Mouse (Mus musculus) limb, embryonic 15.5 days (tissue): ENCODE data around the gene Ccl27b. TPM values are rescaled to one million over a fixed set of nuclear protein-coding genes. Genes with fewer than 3 reads are reported as not detected.
"Not testable (repeated sequence)": the region's sequence is repeated elsewhere in the genome, so short reads cannot be mapped to it uniquely, and the experiment has no call there.

Experiments
- ATAC-seq: fragments of 200-750 bp; cut with Nextera tagmentation; 2 replicates; pipeline ENCODE4 v1.8.0; 2017; ENCODE audit warnings: low read depth, moderate TSS enrichment; ENCODE audit not compliant: insufficient number of reproducible peaks, low FRiP score, low TSS enrichment
- H3K27ac ChIP-seq: fragments of 300-500 bp; sonication (generic); 2 replicates; pipeline ENCODE4 v1.5.1; 2015; ENCODE audit warnings: moderate library complexity, mild to moderate bottlenecking, inconsistent platforms
- H3K27me3 ChIP-seq: fragments of 300-500 bp; sonication (generic); 2 replicates; pipeline ENCODE4 v1.6.1; 2015; ENCODE audit warnings: inconsistent platforms
- H3K36me3 ChIP-seq: fragments of 300-500 bp; sonication (generic); 2 replicates; pipeline ENCODE4 v1.6.1; 2015; ENCODE audit warnings: inconsistent platforms
- H3K4me1 ChIP-seq: fragments of 300-500 bp; sonication (generic); 2 replicates; pipeline ENCODE4 v1.6.1; 2015; ENCODE audit warnings: inconsistent platforms
- H3K4me2 ChIP-seq: fragments of 300-500 bp; sonication (generic); 2 replicates; pipeline ENCODE4 v1.6.1; 2015; ENCODE audit warnings: mild to moderate bottlenecking, inconsistent platforms
- H3K4me3 ChIP-seq: fragments of 300-500 bp; sonication (generic); 2 replicates; pipeline ENCODE4 v1.5.1; 2015; ENCODE audit warnings: mild to moderate bottlenecking, inconsistent platforms
- H3K9ac ChIP-seq: fragments of 300-500 bp; sonication (generic); 2 replicates; pipeline ENCODE4 v1.6.1; 2015; ENCODE audit warnings: inconsistent platforms
- H3K9me3 ChIP-seq: fragments of 300-500 bp; sonication (generic); 2 replicates; pipeline ENCODE4 v1.6.1; 2016; ENCODE audit warnings: inconsistent platforms
- WGBS: fragments of 180-500 bp; shearing (Covaris S2); methylation state at CpG from one replicate; pipeline ENCODE4 v1.1.7; 2015; 5-methylcytosine and 5-hydroxymethylcytosine counted together
- polyA plus RNA-seq: library from polyadenylated mRNA; unstranded; fragments of >200 nt; fragmentation: Nextera tagmentation; extraction: Ambion mirVana; gene quantifications from 2 replicates; pipeline ENCODE4 v1.2.1, GENCODE M21; 2015

Gene Ccl27b
- not detected in 2 replicates for polyA plus RNA-seq

DNA sequence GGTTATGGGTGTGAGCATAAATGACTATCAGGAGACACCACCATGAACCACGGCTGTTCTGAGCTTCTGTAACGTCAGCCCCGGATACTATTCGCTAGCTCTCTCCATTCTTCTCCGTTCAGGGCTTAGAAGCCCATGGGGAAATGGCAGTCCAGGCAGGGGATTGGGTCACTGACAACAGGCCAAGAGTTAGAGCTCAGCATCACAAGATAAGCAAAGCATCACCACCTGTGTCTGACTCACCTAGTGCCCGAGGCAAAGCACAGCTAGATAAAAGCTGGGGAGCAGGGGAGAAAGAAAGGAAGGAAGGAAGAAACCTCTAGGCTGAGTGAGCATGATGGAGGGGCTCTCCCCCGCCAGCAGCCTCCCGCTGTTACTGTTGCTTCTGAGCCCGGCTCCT is at the start of gene Ccl27b:
Gene Ccl27b, plus strand, starts transcription at position 301 of the 400 bp plus-strand sequence.
- not testable (repeated sequence) for H3K9me3 ChIP-seq, H3K36me3 ChIP-seq, H3K4me3 ChIP-seq, H3K4me1 ChIP-seq, ATAC-seq, H3K9ac ChIP-seq, H3K27ac ChIP-seq, H3K27me3 ChIP-seq, H3K4me2 ChIP-seq
- no CpG with 5 or more reads among the region's 9 CpGs for WGBS

DNA sequence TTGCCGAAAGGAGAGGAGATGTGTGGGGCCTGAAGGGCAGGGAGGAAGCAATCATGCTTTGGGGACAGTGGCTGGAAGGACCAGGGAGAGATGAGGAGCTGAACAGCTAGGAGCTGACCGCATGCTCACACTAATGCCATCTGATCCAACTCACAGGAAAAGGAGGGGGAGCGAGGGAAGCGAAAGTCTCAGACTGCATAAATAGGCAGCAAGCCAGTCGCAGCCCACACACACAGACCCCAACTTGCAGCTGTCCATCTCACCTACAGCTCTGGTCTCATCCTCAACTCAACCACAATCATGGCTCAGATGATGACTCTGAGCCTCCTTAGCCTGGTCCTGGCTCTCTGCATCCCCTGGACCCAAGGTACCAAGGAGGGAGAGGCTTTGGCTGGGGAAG is 43.2 kb upstream of the Ccl27b start, which contains the start of gene Gm10591:
Gene Gm10591, plus strand, starts transcription at position 301 of the 400 bp plus-strand sequence.
- ATAC-seq, H3K4me3 ChIP-seq, H3K4me1 ChIP-seq, H3K27ac ChIP-seq, H3K9me3 ChIP-seq, H3K27me3 ChIP-seq, H3K9ac ChIP-seq, H3K4me2 ChIP-seq, H3K36me3 ChIP-seq: not testable (repeated sequence)
- no CpG with 5 or more reads among the region's 5 CpGs for WGBS

- no CpG with 5 or more reads among the region's 8 CpGs for WGBS
- H3K27ac ChIP-seq, H3K4me1 ChIP-seq, H3K9me3 ChIP-seq, H3K4me3 ChIP-seq, H3K9ac ChIP-seq, H3K4me2 ChIP-seq, ATAC-seq, H3K27me3 ChIP-seq, H3K36me3 ChIP-seq: not testable (repeated sequence)
Observed at GRCm38 (mm10) chr4:42629419-42629818, 25.6 kb upstream of the Ccl27b start, which contains the start of gene Gm2564. TSS of gene Gm2564 (plus strand) at chr4:42629719.

GRCm38 (mm10) chr4:42661793-42662192 is 6.7 kb downstream of the Ccl27b start, which contains the start of gene Il11ra2:
TSS of gene Il11ra2 (minus strand) at chr4:42661893.
- H3K9ac ChIP-seq, H3K4me3 ChIP-seq, H3K4me1 ChIP-seq, H3K4me2 ChIP-seq, H3K9me3 ChIP-seq, H3K36me3 ChIP-seq, H3K27ac ChIP-seq, ATAC-seq, H3K27me3 ChIP-seq: not testable (repeated sequence)
- WGBS = no CpG with 5 or more reads among the region's 3 CpGs

DNA sequence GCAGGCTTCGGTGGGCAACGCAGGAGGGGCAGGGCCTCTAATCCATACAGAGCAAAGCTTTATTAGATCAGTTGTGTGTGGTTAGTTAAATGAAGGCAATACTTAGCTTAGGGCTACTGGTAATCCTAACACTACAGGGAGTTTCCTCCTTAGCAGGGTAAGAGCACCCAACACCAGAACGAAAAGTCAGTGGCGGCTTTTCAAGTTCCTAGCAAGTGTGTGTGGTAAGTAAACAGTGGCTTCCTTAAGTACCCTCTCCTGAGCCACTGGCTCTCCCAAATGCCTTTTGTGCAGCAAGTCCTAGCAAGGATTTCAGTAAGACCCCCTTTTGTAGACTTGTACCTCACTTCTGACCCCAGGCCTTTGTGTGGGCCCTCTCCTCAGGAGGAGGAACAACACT is 20.4 kb downstream of the Ccl27b start:
- H3K27ac ChIP-seq, H3K9ac ChIP-seq, H3K27me3 ChIP-seq, H3K9me3 ChIP-seq, H3K4me2 ChIP-seq, ATAC-seq, H3K4me1 ChIP-seq, H3K36me3 ChIP-seq, H3K4me3 ChIP-seq: not testable (repeated sequence)
- no CpG with 5 or more reads among the region's 4 CpGs for WGBS

- WGBS = no CpG with 5 or more reads among the region's 7 CpGs
- H3K36me3 ChIP-seq, H3K9ac ChIP-seq, H3K4me1 ChIP-seq, H3K9me3 ChIP-seq, H3K4me2 ChIP-seq, ATAC-seq, H3K4me3 ChIP-seq, H3K27ac ChIP-seq, H3K27me3 ChIP-seq: not testable (repeated sequence)
Observed at GRCm38 (mm10) chr4:42679365-42679764, 24.3 kb downstream of the Ccl27b start.

GRCm38 (mm10) chr4:42680374-42681356 is 25.6 kb downstream of the Ccl27b start:
- not testable (repeated sequence) for H3K9me3 ChIP-seq, H3K27me3 ChIP-seq, H3K4me3 ChIP-seq, H3K9ac ChIP-seq, H3K36me3 ChIP-seq, H3K4me1 ChIP-seq, H3K4me2 ChIP-seq, ATAC-seq, H3K27ac ChIP-seq
- no CpG with 5 or more reads among the region's 32 CpGs for WGBS

GRCm38 (mm10) chr4:42681473-42682182 is 26.6 kb downstream of the Ccl27b start:
- no CpG with 5 or more reads among the region's 66 CpGs for WGBS

GRCm38 (mm10) chr4:42682183-42682524 is 27.1 kb downstream of the Ccl27b start:
- not testable (repeated sequence) for H3K4me1 ChIP-seq, H3K4me2 ChIP-seq, H3K4me3 ChIP-seq, H3K27me3 ChIP-seq, H3K9ac ChIP-seq, ATAC-seq, H3K27ac ChIP-seq, H3K9me3 ChIP-seq, H3K36me3 ChIP-seq
- WGBS = no CpG with 5 or more reads among the region's 18 CpGs

More at GRCm38 (mm10) chr4:42681473-42682182, 26.6 kb downstream of the Ccl27b start:
- not testable (repeated sequence) for H3K27ac ChIP-seq, ATAC-seq, H3K36me3 ChIP-seq, H3K9me3 ChIP-seq, H3K4me3 ChIP-seq, H3K27me3 ChIP-seq, H3K4me2 ChIP-seq, H3K4me1 ChIP-seq, H3K9ac ChIP-seq

Other genes with a start within 250 kb of the Ccl27b start
- gene Gm21586, start 215.9 kb upstream of the Ccl27b start, polyA plus RNA-seq = not detected in 2 replicates
- gene Gm2163, start 188.5 kb upstream of the Ccl27b start, polyA plus RNA-seq = 0.06 and 0.16 TPM in 2 replicates
- not detected in 2 replicates for gene Fam205a2, start 127.1 kb upstream of the Ccl27b start, polyA plus RNA-seq
- gene Gm10591, start 43.1 kb upstream of the Ccl27b start, polyA plus RNA-seq = not detected in 2 replicates
- gene Gm2564, start 25.5 kb upstream of the Ccl27b start, polyA plus RNA-seq = 0.22 and 0.52 TPM in 2 replicates
- gene Il11ra2, start 6.6 kb downstream of the Ccl27b start, polyA plus RNA-seq = not detected in 2 replicates
- not detected in 2 replicates for gene 4930578G10Rik, start 80.3 kb downstream of the Ccl27b start, polyA plus RNA-seq
- gene Ccl19, start 101.3 kb downstream of the Ccl27b start, polyA plus RNA-seq = not detected in 2 replicates
- 84.1 and 95.7 TPM in 2 replicates for gene Ccl21a, start 118.7 kb downstream of the Ccl27b start, polyA plus RNA-seq
- not detected in 2 replicates for gene Fam205a1, start 198.6 kb downstream of the Ccl27b start, polyA plus RNA-seq
- gene Gm12394, start 201.5 kb downstream of the Ccl27b start, polyA plus RNA-seq = not detected in 2 replicates
- 0.38 TPM in 1 of 2 replicates, not detected in the other for gene Fam205c, start 219.0 kb downstream of the Ccl27b start, polyA plus RNA-seq